Mouse (Mus musculus) lung, embryonic 16.5 days (tissue): ENCODE data around the gene Ints5. TPM values are rescaled to one million over a fixed set of nuclear protein-coding genes. Genes with fewer than 3 reads are reported as not detected.

ENCODE experiments used
- ATAC-seq: fragments of 200-750 bp; cut with Nextera tagmentation; 2 replicates; pipeline ENCODE4 v1.8.0; 2017; ENCODE audit warnings: low read depth, mild to moderate bottlenecking, moderate library complexity
- H3K27ac ChIP-seq: fragments of 300-500 bp; sonication (generic); 2 replicates; pipeline ENCODE4 v1.5.1; 2014; ENCODE audit warnings: mild to moderate bottlenecking, control low read depth, low read length
- H3K27me3 ChIP-seq: fragments of 300-500 bp; sonication (generic); 2 replicates; pipeline ENCODE4 v1.6.1; 2014; ENCODE audit warnings: low read depth, low read length, mixed read lengths; ENCODE audit not compliant: control insufficient read depth, insufficient read depth
- H3K36me3 ChIP-seq: fragments of 300-500 bp; sonication (generic); 2 replicates; pipeline ENCODE4 v1.6.1; 2014; ENCODE audit warnings: low read length; ENCODE audit not compliant: control insufficient read depth, insufficient read depth
- H3K4me1 ChIP-seq: fragments of 300-500 bp; sonication (generic); replicated peaks from 2 replicates; pipeline ENCODE4 v1.6.1; 2014; ENCODE audit warnings: low read length, mixed read lengths; ENCODE audit not compliant: control insufficient read depth, insufficient read depth
- H3K4me2 ChIP-seq: fragments of 300-500 bp; sonication (generic); 2 replicates; pipeline ENCODE4 v1.6.1; 2014; ENCODE audit warnings: low read depth, low read length, control low read depth
- H3K4me3 ChIP-seq: fragments of 300-500 bp; sonication (generic); 2 replicates; pipeline ENCODE4 v1.5.1; 2014; ENCODE audit warnings: mild to moderate bottlenecking, low read length, control low read depth
- H3K9ac ChIP-seq: fragments of 300-500 bp; sonication (generic); 2 replicates; pipeline ENCODE4 v1.6.1; 2014; ENCODE audit warnings: low read length, control low read depth
- H3K9me3 ChIP-seq: fragments of 300-500 bp; sonication (generic); 2 replicates; pipeline ENCODE4 v1.6.1; 2016; ENCODE audit warnings: low read length; ENCODE audit not compliant: control insufficient read depth
- WGBS: fragments of 180-500 bp; shearing (Covaris S2); extraction: QIAGEN DNeasy Blood & Tissue Kit; methylation state at CpG from one replicate; pipeline ENCODE4 v1.1.7; 2014; 5-methylcytosine and 5-hydroxymethylcytosine counted together
- polyA plus RNA-seq: library from polyadenylated mRNA; unstranded; fragments of >200 nt; fragmentation: Nextera tagmentation; extraction: Ambion mirVana; gene quantifications from 2 replicates; pipeline ENCODE4 v1.2.1, GENCODE M21; 2015

Ints5 gene
- polyA plus RNA-seq, 1 experiment from 2014 or later = 40.8 TPM

DNA sequence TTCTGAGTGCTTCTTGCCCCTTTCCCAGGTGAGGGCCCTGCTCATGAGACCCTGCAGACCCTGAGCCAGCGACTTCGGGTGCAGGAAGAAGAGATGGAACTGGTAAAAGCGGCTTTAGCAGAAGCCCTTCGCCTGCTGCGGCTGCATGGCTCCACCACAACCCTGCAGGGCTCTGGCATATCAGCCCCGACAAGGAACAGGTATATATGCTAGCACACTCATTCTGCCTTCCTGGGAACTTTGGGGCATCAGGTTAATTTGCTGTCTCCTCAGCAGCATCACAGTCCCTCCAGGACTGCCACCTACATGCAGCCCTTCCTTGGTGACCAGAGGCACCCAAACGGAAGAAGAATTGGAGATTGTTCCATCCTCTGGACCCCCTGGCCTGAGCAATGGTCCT, 38.0 kb downstream of the Ints5 start:
- Histone ChIP-seq H3K4me2 (peak overlapping the region; percentile 81), H3K36me3 (peaks cover 24% of the 10 kb centered on the region), H3K9ac (peak overlapping the region; percentile 89), H3K4me1 (peaks cover 9% of the 10 kb centered on the region), H3K9me3 (no peaks in the 10 kb centered on the region), H3K4me3 (peak overlapping the region; percentile 82), H3K27me3 (no peaks in the 10 kb centered on the region), H3K27ac (no peak overlapping the region)
- WGBS = 74% methylated on average over 7 of the region's 7 CpGs
- ATAC-seq = no peak

DNA sequence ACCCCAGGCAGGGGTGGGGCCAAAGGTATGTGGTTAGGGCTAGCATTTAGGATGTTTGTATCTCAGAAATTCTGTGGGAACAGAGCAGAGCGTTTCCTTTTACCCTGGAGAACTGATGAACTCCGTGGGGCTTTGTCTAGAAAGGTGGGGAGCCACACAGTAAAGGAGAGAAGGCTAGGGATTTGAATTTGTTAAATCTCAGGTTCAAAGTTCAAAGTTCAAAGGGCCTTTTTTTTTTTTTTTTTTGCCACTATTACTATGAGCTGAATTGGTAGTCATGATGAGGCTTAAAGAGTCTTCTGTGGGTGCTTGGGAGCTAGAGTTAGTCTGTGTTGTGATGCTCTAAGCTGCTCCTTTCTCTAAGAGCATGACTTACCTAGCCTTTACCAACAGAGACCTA, 43.9 kb downstream of the Ints5 start:
- no peak for ATAC-seq
- 85% methylated on average over 2 of the region's 2 CpGs for WGBS
- no peak overlapping the region for H3K4me3 ChIP-seq
- H3K4me1 ChIP-seq = peaks cover 7% of the 10 kb centered on the region
- H3K9me3 ChIP-seq = no peaks in the 10 kb centered on the region
- H3K36me3 ChIP-seq = peaks cover 25% of the 10 kb centered on the region
- H3K9ac ChIP-seq = no peak overlapping the region
- H3K4me2 ChIP-seq = no peak overlapping the region
- no peak overlapping the region for H3K27ac ChIP-seq
- H3K27me3 ChIP-seq = no peaks in the 10 kb centered on the region

DNA sequence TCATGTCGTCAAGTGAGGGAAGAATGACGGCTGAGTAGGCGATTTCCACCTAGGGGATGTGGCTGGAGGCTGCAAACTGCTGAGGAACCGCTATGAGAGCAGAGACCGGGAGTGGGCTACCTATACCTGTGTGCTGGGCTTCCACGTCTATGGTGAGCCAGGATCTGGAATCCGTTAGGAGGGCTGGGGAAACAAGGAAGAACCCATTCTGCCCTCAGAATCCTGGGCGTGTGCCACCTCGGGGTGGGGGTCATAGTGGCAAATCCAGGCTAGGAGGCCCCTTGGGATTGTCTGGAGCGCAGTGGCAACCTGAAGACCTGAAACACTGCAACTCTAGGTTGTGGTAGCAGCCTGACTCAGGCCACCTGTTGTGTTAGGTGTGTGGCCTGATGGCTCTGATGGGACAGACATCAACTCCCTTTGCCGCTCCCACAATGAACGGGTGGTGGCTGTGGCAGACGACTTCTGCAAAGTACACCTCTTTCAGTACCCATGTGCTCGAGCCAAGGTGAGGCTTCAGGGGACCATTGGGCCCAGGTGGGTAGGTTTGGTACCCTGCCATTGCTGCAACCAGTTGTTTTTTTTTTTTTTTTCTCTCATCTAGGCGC, 47.8 kb downstream of the Ints5 start:
- no peak for ATAC-seq
- Histone ChIP-seq H3K36me3 (peaks cover 19% of the 10 kb centered on the region), H3K4me3 (no peak overlapping the region), H3K4me1 (peaks cover 31% of the 10 kb centered on the region), H3K27ac (no peak overlapping the region), H3K9me3 (no peaks in the 10 kb centered on the region), H3K27me3 (no peaks in the 10 kb centered on the region), H3K4me2 (no peak overlapping the region), H3K9ac (peak overlapping the region; percentile 58)
- 81% methylated on average over 15 of the region's 15 CpGs for WGBS

- Histone ChIP-seq H3K9ac (peak overlapping the region; percentile 58), H3K36me3 (peaks cover 24% of the 10 kb centered on the region), H3K4me1 (peaks cover 31% of the 10 kb centered on the region), H3K27ac (peak overlapping the region; percentile 51; the same call in 1 of the 2 replicates), H3K4me3 (peak overlapping the region; percentile 73), H3K4me2 (peak overlapping the region; percentile 57), H3K9me3 (no peaks in the 10 kb centered on the region), H3K27me3 (no peaks in the 10 kb centered on the region)
- 34% methylated on average over 10 of the region's 10 CpGs for WGBS
- ATAC-seq = peak; percentile 15
Observed at GRCm38 (mm10) chr19:8941136-8941514, 48.3 kb downstream of the Ints5 start.

DNA sequence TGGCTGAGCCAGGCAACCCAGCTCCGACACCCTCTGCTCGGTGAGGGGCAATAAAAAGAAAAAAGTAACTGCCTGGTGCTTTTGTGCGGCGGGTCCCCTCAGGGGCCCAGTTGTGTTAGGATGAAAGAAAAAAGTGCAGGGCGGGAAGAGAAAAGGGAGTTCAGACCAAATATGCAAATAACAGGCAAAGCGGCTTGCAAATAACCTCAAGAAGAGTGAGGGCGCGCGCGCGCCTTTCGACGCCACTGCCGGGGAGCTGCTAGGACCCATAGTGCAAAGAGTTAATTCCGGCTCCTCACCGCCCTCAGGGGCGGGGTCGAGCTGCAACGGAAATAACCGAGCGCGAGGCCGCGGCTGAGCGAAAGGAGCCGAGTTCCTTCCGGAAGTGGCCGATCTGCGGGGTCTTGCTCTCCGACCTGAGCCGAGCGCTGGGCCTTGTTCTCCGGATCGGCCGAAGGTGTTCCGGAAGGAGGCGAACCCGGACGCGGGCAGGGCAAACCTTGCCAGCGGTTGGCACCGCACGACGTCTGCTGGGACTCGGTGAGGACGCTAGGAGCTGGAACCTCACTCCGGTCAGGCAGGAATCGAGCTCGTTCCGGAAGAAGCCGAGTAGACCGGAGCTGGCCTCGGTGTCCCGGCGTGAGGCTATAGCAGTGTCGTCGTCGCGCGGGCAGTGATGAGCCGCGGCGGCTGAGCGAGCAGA, 48.9 kb downstream of the Ints5 start, which contains the start of gene Mta2:
Gene Mta2, plus strand, starts transcription at position 361 of the 703 bp plus-strand sequence.
- Histone ChIP-seq H3K4me1 (peaks cover 31% of the 10 kb centered on the region), H3K4me3 (peak within 1 kb of the TSS; percentile 73), H3K27me3 (no peaks in the 10 kb centered on the region), H3K36me3 (peaks cover 29% of the 10 kb centered on the region), H3K27ac (peak within 1 kb of the TSS; percentile 95), H3K9ac (peak within 1 kb of the TSS; percentile 92), H3K4me2 (peak within 1 kb of the TSS; percentile 57), H3K9me3 (no peaks in the 10 kb centered on the region)
- peak; percentile 95 for ATAC-seq
- under 1% methylated on average over 64 of the region's 64 CpGs for WGBS

DNA sequence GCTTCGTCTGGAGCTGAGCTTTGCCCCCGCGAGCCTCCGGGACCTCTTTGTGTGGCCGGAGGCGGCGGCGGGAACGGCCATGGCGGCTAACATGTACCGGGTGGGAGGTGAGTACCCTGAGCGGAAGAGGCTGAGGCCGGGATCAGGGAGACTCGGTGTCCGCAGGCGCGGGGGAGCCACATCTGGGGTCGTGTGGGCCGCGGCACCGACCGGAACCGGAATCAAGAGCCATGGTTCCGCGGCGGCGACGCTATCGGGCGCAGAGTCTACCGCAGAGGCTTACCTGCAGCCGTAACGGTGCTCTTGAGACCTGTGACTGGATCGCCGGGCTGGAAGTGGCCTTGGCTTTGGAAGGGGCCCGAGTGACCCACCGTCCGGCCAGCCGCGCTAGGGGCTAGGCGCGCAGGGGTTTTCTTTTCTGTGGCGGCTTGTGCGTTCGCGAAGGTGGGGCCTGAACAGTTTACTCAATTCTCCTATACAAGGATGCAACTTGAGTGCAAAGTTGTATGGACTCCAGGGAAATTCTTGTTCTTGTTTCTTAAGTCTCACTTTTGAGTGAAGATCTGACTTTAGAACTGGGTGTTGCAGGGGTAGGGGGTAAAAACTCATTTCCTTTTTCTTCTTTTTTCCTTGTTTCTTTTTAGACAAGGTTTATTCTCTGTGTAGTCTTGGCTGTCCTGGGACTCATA, 49.6 kb downstream of the Ints5 start:
- peak; percentile 62 for ATAC-seq
- Histone ChIP-seq H3K27me3 (no peaks in the 10 kb centered on the region), H3K4me3 (peak overlapping the region; percentile 73), H3K9me3 (no peaks in the 10 kb centered on the region), H3K9ac (peak overlapping the region; percentile 92), H3K4me2 (peak overlapping the region; percentile 57), H3K36me3 (peaks cover 34% of the 10 kb centered on the region), H3K27ac (peak overlapping the region; percentile 95), H3K4me1 (peaks cover 31% of the 10 kb centered on the region)
- WGBS = under 1% methylated on average over 46 of the region's 46 CpGs

DNA sequence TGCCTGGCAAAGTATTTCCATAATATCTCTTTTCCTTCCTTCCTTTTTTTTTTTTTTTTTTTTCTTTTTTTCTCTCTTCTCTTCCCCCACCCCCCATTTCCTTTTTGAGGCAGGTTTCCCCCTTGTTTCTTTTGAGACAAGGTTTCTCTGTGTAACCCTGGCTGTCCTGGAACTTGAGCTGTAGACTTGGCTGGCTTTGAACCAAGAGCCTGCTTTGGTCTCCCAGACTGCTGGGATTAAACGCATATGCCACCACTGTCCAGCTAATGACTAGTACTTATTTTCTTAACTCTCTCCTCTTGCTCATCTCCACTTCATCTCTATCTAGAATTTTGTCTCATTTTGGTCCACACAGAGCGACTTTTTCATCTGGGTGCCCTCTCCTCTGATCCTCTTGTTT, 50.2 kb downstream of the Ints5 start:
- H3K36me3 ChIP-seq = peaks cover 37% of the 10 kb centered on the region
- peak overlapping the region; percentile 14; the same call in 1 of the 2 replicates for H3K27ac ChIP-seq
- no peak for ATAC-seq

GRCm38 (mm10) chr19:8944062-8944461, 51.3 kb downstream of the Ints5 start:
- Histone ChIP-seq H3K27ac (peak overlapping the region; percentile 47; the same call in 1 of the 2 replicates), H3K4me1 (peaks cover 31% of the 10 kb centered on the region), H3K4me3 (peak overlapping the region; percentile 73), H3K36me3 (peaks cover 42% of the 10 kb centered on the region), H3K27me3 (no peaks in the 10 kb centered on the region), H3K9me3 (no peaks in the 10 kb centered on the region), H3K4me2 (peak overlapping the region; percentile 57), H3K9ac (peak overlapping the region; percentile 92)
- 22% methylated on average over 5 of the region's 5 CpGs for WGBS
- ATAC-seq = no peak

More for the DNA sequence above, 50.2 kb downstream of the Ints5 start:
- Histone ChIP-seq H3K4me1 (peaks cover 31% of the 10 kb centered on the region), H3K9ac (peak overlapping the region; percentile 92), H3K27me3 (no peaks in the 10 kb centered on the region), H3K4me3 (peak overlapping the region; percentile 73), H3K4me2 (peak overlapping the region; percentile 57), H3K9me3 (no peaks in the 10 kb centered on the region)
- 51% methylated on average over 2 of the region's 2 CpGs for WGBS

GRCm38 (mm10) chr19:8944750-8945149, 51.9 kb downstream of the Ints5 start:
- peak overlapping the region; percentile 28 for H3K4me3 ChIP-seq
- WGBS = 15% methylated on average over 5 of the region's 5 CpGs
- no peaks in the 10 kb centered on the region for H3K9me3 ChIP-seq
- H3K9ac ChIP-seq = peak overlapping the region; percentile 50
- H3K27me3 ChIP-seq = no peaks in the 10 kb centered on the region
- peak overlapping the region; percentile 57 for H3K4me2 ChIP-seq
- peaks cover 44% of the 10 kb centered on the region for H3K36me3 ChIP-seq
- H3K27ac ChIP-seq = no peak overlapping the region
- H3K4me1 ChIP-seq = peaks cover 31% of the 10 kb centered on the region
- ATAC-seq = no peak
